8 mouse cellular contexts compared by ENCODE assay signal in genomic region chr1:50927077-50927611, GRCm38 (mm10). TPM values are rescaled to one million over a fixed set of nuclear protein-coding genes. Genes with fewer than 3 reads are reported as not detected.
DNase-seq lines count a peak whose midpoint lies in the region; ATAC-seq and TF ChIP-seq lines count a peak whose summit lies in the region.

No protein-coding gene starts in this region.

- peak overlapping the region; percentile 77 for H3K9ac ChIP-seq in heart, embryonic 13.5 days
- H3K9ac ChIP-seq in kidney, embryonic 16.5 days (replicated peaks; ENCODE audit: low read length) = peak overlapping the region; percentile 53
- H3K9ac ChIP-seq in limb, embryonic 14.5 days (ENCODE audit: low read depth, low read length, severe bottlenecking) = peak overlapping the region; percentile 56
- H3K9ac ChIP-seq in midbrain, embryonic 15.5 days = peak overlapping the region; percentile 80
- H3K9ac ChIP-seq in stomach, embryonic 16.5 days (ENCODE audit: low read length) = peak overlapping the region; percentile 62

- DNase-seq in spleen, postnatal 36 days (ENCODE audit: low spot score in 2 of 2) = peak; percentile 2 to 6
- no peak for DNase-seq in spleen, adult 12 weeks (ENCODE audit: low spot score)
- DNase-seq in forebrain, embryonic 10.5 days (ENCODE audit: extremely low spot score, low spot score) = peak; percentile 96
- DNase-seq in limb, embryonic 14.5 days (ENCODE audit: low spot score) = peak; percentile 85

- H3K36me3 ChIP-seq in forebrain, embryonic 10.5 days (replicated peaks) = no peaks in the 10 kb centered on the region
- H3K36me3 ChIP-seq in heart, embryonic 13.5 days = no peaks in the 10 kb centered on the region
- H3K36me3 ChIP-seq in kidney, embryonic 16.5 days (ENCODE audit: insufficient read depth, low read length) = no peaks in the 10 kb centered on the region
- no peaks in the 10 kb centered on the region for H3K36me3 ChIP-seq in limb, embryonic 14.5 days (ENCODE audit: control insufficient read depth, insufficient read depth, low read length)
- H3K36me3 ChIP-seq in midbrain, embryonic 15.5 days (replicated peaks) = no peaks in the 10 kb centered on the region
- H3K36me3 ChIP-seq in stomach, embryonic 16.5 days (ENCODE audit: control insufficient read depth, insufficient read depth, low read length) = no peaks in the 10 kb centered on the region

- ATAC-seq in heart, embryonic 13.5 days (ENCODE audit: extremely low read depth, insufficient number of reproducible peaks, low FRiP score, low TSS enrichment) = peak; percentile 74; the same call in 1 of the 2 replicates
- ATAC-seq in kidney, embryonic 16.5 days (ENCODE audit: low FRiP score, low TSS enrichment) = peak; percentile 98
- peak; percentile 97 for ATAC-seq in limb, embryonic 14.5 days (ENCODE audit: low FRiP score, low read depth)
- ATAC-seq in midbrain, embryonic 15.5 days (replicated peaks) = peak; percentile 97
- ATAC-seq in stomach, embryonic 16.5 days (ENCODE audit: insufficient read depth, low FRiP score) = peak; percentile 95

- H3K27ac ChIP-seq in forebrain, embryonic 10.5 days = peak overlapping the region; percentile 80
- no peak overlapping the region for H3K27ac ChIP-seq in heart, embryonic 13.5 days (replicated peaks)
- no peak overlapping the region for H3K27ac ChIP-seq in kidney, embryonic 16.5 days (ENCODE audit: low read length)
- no peak overlapping the region for H3K27ac ChIP-seq in limb, embryonic 14.5 days (replicated peaks; ENCODE audit: low read depth, low read length)
- H3K27ac ChIP-seq in midbrain, embryonic 15.5 days = peak overlapping the region; percentile 96
- H3K27ac ChIP-seq in stomach, embryonic 16.5 days (ENCODE audit: low read length) = no peak overlapping the region

- peak overlapping the region; percentile 100 for H3K4me2 ChIP-seq in heart, embryonic 13.5 days
- peak overlapping the region; percentile 99 for H3K4me2 ChIP-seq in kidney, embryonic 16.5 days (replicated peaks; ENCODE audit: low read depth, low read length)
- peak overlapping the region; percentile 100 for H3K4me2 ChIP-seq in limb, embryonic 14.5 days (replicated peaks; ENCODE audit: low read depth, low read length, severe bottlenecking)
- H3K4me2 ChIP-seq in midbrain, embryonic 15.5 days = peak overlapping the region; percentile 73
- H3K4me2 ChIP-seq in stomach, embryonic 16.5 days (ENCODE audit: low read depth, low read length) = peak overlapping the region; percentile 97

- H3K4me1 ChIP-seq in forebrain, embryonic 10.5 days = peaks cover 35% of the 10 kb centered on the region
- peaks cover 23% of the 10 kb centered on the region for H3K4me1 ChIP-seq in heart, embryonic 13.5 days
- peaks cover 13% of the 10 kb centered on the region for H3K4me1 ChIP-seq in kidney, embryonic 16.5 days (ENCODE audit: insufficient read depth, low read length)
- H3K4me1 ChIP-seq in limb, embryonic 14.5 days (ENCODE audit: control insufficient read depth, insufficient read depth, low read length) = peaks cover 5% of the 10 kb centered on the region; the same call in 1 of the 2 replicates
- H3K4me1 ChIP-seq in midbrain, embryonic 15.5 days = no peaks in the 10 kb centered on the region
- H3K4me1 ChIP-seq in stomach, embryonic 16.5 days (ENCODE audit: control insufficient read depth, insufficient read depth, low read length) = 0 out of 2 replicates have a peak, but pooled peaks cover 3% of the 10 kb centered on the region

- 0 out of 2 replicates have a peak, but pooled peaks have one; percentile 12 for TF ChIP-seq POLR2A in limb, embryonic 14.5 days (IDR thresholded peaks at IDR 0.05; ENCODE audit: borderline replicate concordance, extremely low read depth, insufficient read depth, insufficient read length)

- H3K27me3 ChIP-seq in forebrain, embryonic 10.5 days (ENCODE audit: poor library complexity, severe bottlenecking) = peaks cover 79% of the 10 kb centered on the region
- H3K27me3 ChIP-seq in heart, embryonic 13.5 days (replicated peaks) = peaks cover 52% of the 10 kb centered on the region
- peaks cover 25% of the 10 kb centered on the region for H3K27me3 ChIP-seq in kidney, embryonic 16.5 days (ENCODE audit: insufficient read depth, low read length)
- H3K27me3 ChIP-seq in limb, embryonic 14.5 days (ENCODE audit: control insufficient read depth, insufficient read depth, low read length) = peaks cover 27% of the 10 kb centered on the region
- no peaks in the 10 kb centered on the region for H3K27me3 ChIP-seq in midbrain, embryonic 15.5 days (replicated peaks)
- peaks cover 12% of the 10 kb centered on the region for H3K27me3 ChIP-seq in stomach, embryonic 16.5 days (ENCODE audit: control insufficient read depth, insufficient read depth, low read length)

- H3K9me3 ChIP-seq in forebrain, embryonic 10.5 days = no peaks in the 10 kb centered on the region
- no peaks in the 10 kb centered on the region for H3K9me3 ChIP-seq in heart, embryonic 13.5 days
- H3K9me3 ChIP-seq in kidney, embryonic 16.5 days (ENCODE audit: low read length) = no peaks in the 10 kb centered on the region
- H3K9me3 ChIP-seq in limb, embryonic 14.5 days (ENCODE audit: control insufficient read depth, low read length) = no peaks in the 10 kb centered on the region
- no peaks in the 10 kb centered on the region for H3K9me3 ChIP-seq in midbrain, embryonic 15.5 days
- no peaks in the 10 kb centered on the region for H3K9me3 ChIP-seq in stomach, embryonic 16.5 days (replicated peaks; ENCODE audit: control insufficient read depth, low read length)

- peak overlapping the region; percentile 74 for H3K4me3 ChIP-seq in forebrain, embryonic 10.5 days
- H3K4me3 ChIP-seq in heart, embryonic 13.5 days = peak overlapping the region; percentile 67
- peak overlapping the region; percentile 54 for H3K4me3 ChIP-seq in kidney, embryonic 16.5 days (ENCODE audit: low read length)
- H3K4me3 ChIP-seq in limb, embryonic 14.5 days (replicated peaks; ENCODE audit: low read length) = peak overlapping the region; percentile 56
- peak overlapping the region; percentile 80 for H3K4me3 ChIP-seq in midbrain, embryonic 15.5 days
- peak overlapping the region; percentile 50 for H3K4me3 ChIP-seq in stomach, embryonic 16.5 days (replicated peaks; ENCODE audit: low read length)

- WGBS in forebrain, embryonic 10.5 days = 0% methylated on average over 37 of the region's 37 CpGs
- 0% methylated on average over 37 of the region's 37 CpGs for WGBS in heart, embryonic 13.5 days
- 0% methylated on average over 37 of the region's 37 CpGs for WGBS in kidney, embryonic 16.5 days
- WGBS in limb, embryonic 14.5 days = 0% methylated on average over 12 of the region's 37 CpGs
- under 1% methylated on average over 37 of the region's 37 CpGs for WGBS in midbrain, embryonic 15.5 days
- WGBS in stomach, embryonic 16.5 days = under 1% methylated on average over 37 of the region's 37 CpGs

RNA-seq across cellular contexts. Expression of gene Tmeff2, which starts 26.7 kb away (rescaled TPM):
- polyA plus RNA-seq in forebrain, embryonic 10.5 days (2016; fragmentation: Nextera tagmentation; extraction: Ambion mirVana) = 2.2 and 3.4 TPM in 2 replicates
- polyA plus RNA-seq in heart, embryonic 13.5 days (2015; fragmentation: Nextera tagmentation; extraction: Ambion mirVana) = 1.1 and 1.7 TPM in 2 replicates
- 3.9 and 4.7 TPM in 2 replicates for polyA plus RNA-seq in kidney, embryonic 16.5 days (2015; fragmentation: Nextera tagmentation; extraction: Ambion mirVana)
- 18.0 and 24.2 TPM in 2 replicates for polyA plus RNA-seq in limb, embryonic 14.5 days (2012; rRNA removed)
- polyA plus RNA-seq in limb, embryonic 14.5 days (2014; fragmentation: Nextera tagmentation; extraction: Ambion mirVana) = 22.2 and 23.3 TPM in 2 replicates
- 74.7 and 78.6 TPM in 2 replicates for polyA plus RNA-seq in midbrain, embryonic 15.5 days (2015; fragmentation: Nextera tagmentation; extraction: Ambion mirVana)
- polyA plus RNA-seq in stomach, embryonic 16.5 days (2015; fragmentation: Nextera tagmentation; extraction: Ambion mirVana) = 6.0 and 6.3 TPM in 2 replicates

Comparison
In these comparisons a context has a peak if more than half of its experiments do, and no peak if none do; other contexts are left out.
1. H3K27ac ChIP-seq: peak in forebrain, embryonic 10.5 days (single experiment) and midbrain, embryonic 15.5 days (single experiment); none in heart, embryonic 13.5 days (single experiment), kidney, embryonic 16.5 days (single experiment), limb, embryonic 14.5 days (single experiment) and stomach, embryonic 16.5 days (single experiment).
2. Peak in every context shown above with its lines, with median percentiles within 50 percentile points of each other: H3K4me3 ChIP-seq, ATAC-seq, H3K4me2 ChIP-seq and H3K9ac ChIP-seq.